Mouse (Mus musculus): ENCODE results near the gene Egfem1.

Gene Egfem1

GRCm38 (mm10) chr3:29135176-29136064, 53.6 kb downstream of the Egfem1 start:
- DNase-seq (ENCODE audit: low spot score in 2 of 2): no peak

DNA sequence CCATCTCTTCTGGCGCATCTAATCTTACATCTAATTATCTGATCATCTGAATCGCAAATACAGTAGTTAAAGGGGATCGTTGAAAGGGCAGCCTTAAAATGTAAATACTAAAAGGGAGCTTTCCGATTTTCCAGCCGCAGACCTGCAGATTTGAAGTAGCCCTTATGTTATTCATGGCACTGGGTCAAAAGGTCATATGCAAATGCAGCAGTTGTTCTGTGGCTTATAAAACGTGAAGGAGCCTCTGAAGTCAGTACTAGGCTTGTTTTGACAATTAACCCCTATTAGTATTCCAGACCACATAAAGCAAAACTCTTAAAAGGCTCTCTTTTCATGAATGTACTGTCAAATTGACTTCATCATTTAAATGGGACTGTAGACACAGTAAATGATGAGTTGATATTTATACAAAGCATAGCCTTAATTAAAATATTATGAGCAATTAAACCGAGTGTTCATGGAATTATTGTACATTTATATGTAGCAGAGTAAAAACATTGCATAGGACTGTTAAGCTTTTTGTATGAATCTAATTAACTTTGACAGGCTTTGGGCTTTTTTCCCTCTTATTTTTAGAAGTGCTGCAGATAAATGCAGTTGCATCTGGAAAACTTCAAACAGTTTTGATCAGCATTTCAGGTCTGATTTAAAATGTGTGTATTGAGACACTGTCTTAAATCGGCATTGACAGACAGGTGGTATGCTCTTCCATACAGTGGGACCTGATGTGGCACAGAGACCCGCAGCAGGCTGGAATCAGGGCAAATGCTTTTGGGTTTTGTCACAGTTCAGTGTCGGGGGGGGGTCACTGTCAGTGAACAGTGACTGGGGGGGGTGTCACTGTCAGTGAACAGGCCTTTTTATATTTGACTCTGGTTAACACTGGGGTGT, 54.5 kb downstream of the Egfem1 start:
- DNase-seq (ENCODE audit: low spot score in 2 of 2): no peak

DNA sequence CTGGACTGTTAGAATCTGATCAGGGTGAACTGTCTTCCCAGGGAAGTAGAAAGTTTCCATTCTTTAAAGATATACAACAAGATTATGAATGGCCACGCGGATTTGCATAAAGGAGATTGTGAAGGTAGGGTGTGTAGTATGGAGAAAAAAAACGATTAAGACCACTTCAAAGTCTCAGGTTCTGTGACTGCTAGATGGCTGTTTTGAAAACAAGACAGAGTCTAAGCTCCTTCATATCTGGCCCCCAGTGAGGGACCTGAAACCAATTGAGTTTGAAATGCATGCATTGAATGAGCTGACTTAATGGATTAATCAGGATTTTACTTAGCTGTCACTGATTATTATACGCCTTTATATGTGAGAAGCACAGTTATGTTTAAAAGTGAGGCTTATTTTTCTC, 86.6 kb downstream of the Egfem1 start:
- DNase-seq (ENCODE audit: low spot score in 2 of 2): no peak

GRCm38 (mm10) chr3:29169003-29169402, 87.2 kb downstream of the Egfem1 start:
- no peak for DNase-seq (ENCODE audit: low spot score in 2 of 2)

- no peak for DNase-seq (ENCODE audit: low spot score in 2 of 2)
These were observed 95.2 kb downstream of the Egfem1 start for GRCm38 (mm10) chr3:29176991-29177390.

DNA sequence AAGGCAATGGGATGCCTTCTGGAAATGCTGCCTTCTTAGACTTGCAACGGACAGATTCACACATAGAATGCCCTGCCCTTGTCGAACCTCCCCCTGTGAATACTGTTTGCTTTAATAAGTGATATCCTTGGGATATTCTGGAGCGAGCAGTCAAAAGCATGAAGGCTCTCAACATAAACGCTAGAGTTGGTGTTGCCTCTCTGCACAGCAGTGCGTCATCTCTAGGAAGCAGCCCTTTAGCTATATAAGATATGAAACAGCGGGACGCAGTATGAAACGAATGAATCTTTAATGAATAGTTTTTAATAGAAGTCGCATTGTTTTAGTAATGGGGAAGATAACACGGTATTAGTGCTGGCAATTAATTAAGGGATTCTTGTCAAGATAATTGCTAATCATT, 101.2 kb downstream of the Egfem1 start:
- no peak for DNase-seq (ENCODE audit: low spot score in 2 of 2)

DNA sequence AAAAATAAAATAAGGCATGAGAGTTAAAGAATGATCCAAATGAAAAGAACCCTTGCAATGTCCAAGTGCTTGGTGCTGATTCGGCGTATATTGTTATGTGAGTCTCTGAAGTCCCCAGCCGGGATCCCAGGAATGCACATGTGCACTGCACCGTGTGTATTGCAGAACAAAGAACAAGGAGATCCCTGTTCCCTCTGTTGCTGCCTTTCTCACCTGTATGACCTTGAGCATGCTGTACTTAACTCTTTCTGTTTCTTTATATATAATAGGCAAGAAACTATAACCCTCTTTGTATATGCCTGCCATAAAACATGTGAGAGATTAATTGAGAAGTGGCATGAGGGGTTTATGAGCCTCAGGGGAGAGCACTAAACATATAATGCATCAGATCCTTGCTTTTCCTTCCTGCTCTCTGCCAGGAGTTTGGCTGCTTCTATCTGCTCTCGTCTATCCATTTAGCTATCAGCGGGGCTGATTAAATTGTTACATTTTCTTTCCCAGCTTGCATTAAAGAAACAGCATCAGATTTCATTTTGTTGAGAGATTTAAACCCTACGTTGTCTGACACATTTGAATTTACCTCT, 101.9 kb downstream of the Egfem1 start:
- no peak for DNase-seq (ENCODE audit: low spot score in 2 of 2)

DNA sequence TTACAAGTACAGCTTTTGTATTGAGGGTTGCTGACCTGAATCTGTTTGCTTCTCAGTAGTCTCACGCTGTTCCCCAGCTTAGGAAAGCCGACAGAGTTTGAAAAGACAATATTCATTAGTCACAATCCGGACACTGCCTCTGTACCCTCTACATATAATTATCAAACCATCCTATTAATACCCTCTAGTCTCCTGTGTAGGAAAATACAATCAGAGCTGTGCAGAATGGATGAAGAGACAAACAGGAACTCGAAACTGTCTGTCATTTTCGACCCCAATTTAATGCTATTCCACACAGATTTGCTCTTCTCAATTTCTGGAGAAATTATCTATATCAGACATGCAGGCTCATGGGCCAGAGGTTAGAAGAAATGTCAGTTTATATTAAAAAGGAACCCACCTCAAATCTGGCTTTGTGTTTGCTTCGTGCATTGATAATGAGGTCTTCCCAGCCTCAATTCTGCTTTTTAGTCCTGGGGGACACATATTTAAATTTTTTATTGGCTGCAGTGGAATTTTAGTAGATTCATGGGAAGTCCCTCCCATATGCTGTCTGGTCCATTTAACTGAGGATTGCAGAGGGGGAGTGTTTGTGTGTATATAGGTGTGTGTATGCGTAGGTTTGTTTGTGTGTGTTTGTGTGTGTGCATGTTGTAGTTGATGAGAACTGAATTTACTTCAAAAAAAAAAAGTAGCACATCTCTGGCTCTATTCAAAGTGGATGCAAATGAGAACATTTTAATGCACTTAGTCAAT, 102.8 kb downstream of the Egfem1 start:
- DNase-seq (ENCODE audit: low spot score in 2 of 2): no peak

GRCm38 (mm10) chr3:29190263-29190662, 108.4 kb downstream of the Egfem1 start:
- no peak for DNase-seq (ENCODE audit: low spot score in 2 of 2)

DNA sequence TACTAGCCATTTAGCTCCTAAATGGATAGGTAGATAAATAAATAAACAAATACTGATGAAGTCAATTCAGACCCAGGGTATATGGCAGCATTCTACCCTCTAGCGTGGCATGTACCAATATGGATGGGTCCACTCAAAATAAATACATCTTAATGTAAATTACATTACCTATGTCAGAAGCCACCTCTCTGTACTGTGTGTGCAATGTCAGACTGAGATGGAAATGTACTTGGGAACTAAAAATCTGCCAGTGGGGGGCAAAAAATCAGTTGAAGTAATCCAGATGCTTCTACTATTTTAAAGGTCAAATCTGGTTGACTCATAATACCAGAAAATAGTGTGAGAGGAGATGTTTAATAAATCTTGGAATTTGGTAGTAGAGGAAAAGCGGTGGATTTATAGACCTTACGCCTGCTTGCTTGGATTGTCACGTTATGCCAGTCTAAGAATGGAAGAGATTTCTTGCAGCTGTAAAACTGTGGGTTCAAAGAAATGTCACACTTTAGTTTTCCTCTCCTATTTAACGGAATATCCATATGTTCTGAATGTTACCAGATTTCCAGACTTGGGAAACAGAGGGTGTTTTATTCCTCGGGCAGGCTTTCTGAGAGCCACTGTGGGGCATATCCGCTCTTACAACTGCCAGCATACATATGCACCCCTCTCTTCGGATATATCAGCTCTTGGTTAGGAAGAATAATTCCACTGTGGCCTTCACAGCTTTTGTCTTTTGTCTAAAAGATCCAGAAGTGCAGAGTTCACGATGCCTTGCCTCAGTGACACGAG, 116.1 kb downstream of the Egfem1 start:
- no peak for DNase-seq (ENCODE audit: low spot score in 2 of 2)

GRCm38 (mm10) chr3:29200601-29201000, 118.8 kb downstream of the Egfem1 start:
- DNase-seq (ENCODE audit: low spot score in 2 of 2): no peak

- no peak for DNase-seq (ENCODE audit: low spot score in 2 of 2)
These were observed 120.7 kb downstream of the Egfem1 start for GRCm38 (mm10) chr3:29202536-29202935.

DNA sequence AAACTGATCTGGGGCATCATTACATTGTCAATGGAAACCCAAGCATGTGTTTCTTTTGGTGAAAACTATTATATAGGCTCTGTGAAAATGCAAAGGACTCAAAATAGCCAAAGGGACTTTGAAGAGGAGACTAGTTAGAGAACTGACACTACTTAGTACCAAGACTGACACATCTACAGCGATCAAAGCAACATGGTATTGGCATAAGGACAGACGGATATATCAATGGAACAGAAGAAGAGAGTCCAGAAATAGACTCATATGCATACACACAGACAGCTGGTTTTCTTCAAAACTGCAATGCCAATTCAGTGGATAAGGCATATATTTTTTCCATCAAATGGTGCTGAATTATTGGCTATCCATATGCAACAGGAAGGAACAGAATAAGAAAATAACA, 140.6 kb downstream of the Egfem1 start:
- DNase-seq (ENCODE audit: low spot score in 2 of 2): no peak

GRCm38 (mm10) chr3:29229712-29230111, 147.9 kb downstream of the Egfem1 start:
- DNase-seq (ENCODE audit: low spot score in 2 of 2): no peak

GRCm38 (mm10) chr3:29235477-29235876, 153.7 kb downstream of the Egfem1 start:
- DNase-seq (ENCODE audit: low spot score in 2 of 2): no peak

- DNase-seq (ENCODE audit: low spot score in 2 of 2): no peak
These were observed 154.7 kb downstream of the Egfem1 start for GRCm38 (mm10) chr3:29236517-29236916.

DNA sequence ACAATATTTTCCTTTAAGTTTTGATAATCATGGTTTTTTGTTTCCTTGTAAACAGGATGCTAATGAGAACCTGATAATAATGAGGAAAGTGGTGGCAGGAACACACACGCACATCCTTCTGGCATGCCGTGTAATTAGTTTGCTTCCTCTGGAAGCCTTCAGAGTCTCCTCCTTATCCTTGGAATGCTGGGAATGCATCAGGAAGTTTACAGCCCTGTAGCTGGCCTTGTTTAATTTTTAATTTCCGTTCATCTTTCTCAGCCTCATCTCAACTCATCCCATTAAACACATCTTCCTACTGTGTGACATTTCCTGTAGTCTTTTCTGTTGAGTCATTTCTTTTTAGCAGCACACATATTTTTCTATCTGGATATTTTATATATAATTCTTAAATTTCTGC, 161.8 kb downstream of the Egfem1 start:
- no peak for DNase-seq (ENCODE audit: low spot score in 2 of 2)

GRCm38 (mm10) chr3:29291633-29292032, 209.8 kb downstream of the Egfem1 start:
- DNase-seq (ENCODE audit: low spot score in 2 of 2): no peak

DNA sequence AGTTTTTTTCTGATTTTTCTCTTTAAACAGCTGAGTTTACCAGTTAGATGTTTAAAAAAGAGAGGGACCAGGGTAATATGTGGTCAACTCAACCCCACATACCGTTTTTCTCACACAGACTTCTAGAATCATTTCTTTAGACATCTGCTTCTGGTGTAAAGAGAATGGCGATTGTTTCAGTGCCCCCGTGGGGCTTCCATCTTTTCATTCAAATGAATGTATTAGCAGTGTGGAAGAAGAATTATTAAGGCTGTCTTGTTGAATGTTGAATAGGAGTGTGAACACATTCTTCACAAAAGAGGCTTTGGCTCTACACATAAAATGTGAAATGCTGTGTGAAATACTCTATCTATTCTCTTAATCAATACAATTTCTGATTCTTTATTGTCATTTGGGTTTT, 210.4 kb downstream of the Egfem1 start:
- DNase-seq (ENCODE audit: low spot score in 2 of 2): no peak

- DNase-seq (ENCODE audit: low spot score in 2 of 2): no peak
These were observed 211.4 kb downstream of the Egfem1 start for GRCm38 (mm10) chr3:29293230-29293629.
